Comparison of ENCODE assay signal across 17 mouse cellular contexts in genomic region chr12:92004391-92005094, GRCm38 (mm10).
DNase-seq lines count a peak whose midpoint lies in the region; ATAC-seq and TF ChIP-seq lines count a peak whose summit lies in the region.
"Had no signal": no experiment of that assay in that cellular context is flagged by ENCODE, and none has a peak within 500 bp of the region (broad histone marks: within the 10 kb centered on the region; RNA-seq: fewer than 3 reads in every experiment).

No protein-coding gene starts in this region.

- TF ChIP-seq CTCF in midbrain, postnatal 0 days (IDR thresholded peaks at IDR 0.05): no peak

- no peaks in the 10 kb centered on the region for H3K36me3 ChIP-seq in midbrain, postnatal 0 days (ENCODE audit: insufficient read depth, low read length)
- H3K36me3 ChIP-seq in midbrain, embryonic 10.5 days: no peaks in the 10 kb centered on the region
- H3K36me3 ChIP-seq in embryonic facial prominence, embryonic 15.5 days: no peaks in the 10 kb centered on the region
- H3K36me3 ChIP-seq in hindbrain, embryonic 14.5 days (replicated peaks; ENCODE audit: control insufficient read depth, insufficient read depth): no peaks in the 10 kb centered on the region
- H3K36me3 ChIP-seq: stomach, embryonic 15.5 days had no signal

- no peaks in the 10 kb centered on the region for H3K9me3 ChIP-seq in midbrain, postnatal 0 days (ENCODE audit: low read length)
- no peaks in the 10 kb centered on the region for H3K9me3 ChIP-seq in midbrain, embryonic 10.5 days (replicated peaks)
- H3K9me3 ChIP-seq in embryonic facial prominence, embryonic 15.5 days (replicated peaks): no peaks in the 10 kb centered on the region
- H3K9me3 ChIP-seq in hindbrain, embryonic 14.5 days (ENCODE audit: control insufficient read depth, low read length): no peaks in the 10 kb centered on the region
- H3K9me3 ChIP-seq: stomach, embryonic 15.5 days had no signal

- DNase-seq in midbrain, postnatal 0 days (ENCODE audit: low spot score): peak; percentile 17
- DNase-seq in midbrain, embryonic 10.5 days (ENCODE audit: low spot score): no peak
- DNase-seq in hindbrain, embryonic 14.5 days (ENCODE audit: low spot score): peak; percentile 28
- peak; percentile 69 for DNase-seq in retina, postnatal 1 day
- DNase-seq in urinary bladder, postnatal 4 days (ENCODE audit: low spot score in 2 of 2): no peak
- no peak for DNase-seq in cerebellum, postnatal 10 days
- DNase-seq in lung, postnatal 4 days: no peak
- DNase-seq: cerebellum, adult 8-10 months; kidney, postnatal 14 days; left cerebral cortex, postnatal 4 days; liver, postnatal 0 days; lung, postnatal 36 days; thymus, postnatal 4 days had no signal

- no peak overlapping the region for H3K4me3 ChIP-seq in midbrain, postnatal 0 days (ENCODE audit: low read depth, low read length)
- H3K4me3 ChIP-seq in midbrain, embryonic 10.5 days: no peak overlapping the region
- no peak overlapping the region for H3K4me3 ChIP-seq in embryonic facial prominence, embryonic 15.5 days (replicated peaks)
- no peak overlapping the region for H3K4me3 ChIP-seq in hindbrain, embryonic 14.5 days (replicated peaks; ENCODE audit: low read length)
- H3K4me3 ChIP-seq: stomach, embryonic 15.5 days had no signal

- H3K27me3 ChIP-seq in midbrain, postnatal 0 days (ENCODE audit: insufficient read depth, low read length): no peaks in the 10 kb centered on the region
- no peaks in the 10 kb centered on the region for H3K27me3 ChIP-seq in midbrain, embryonic 10.5 days (ENCODE audit: low read depth, poor library complexity, severe bottlenecking)
- no peaks in the 10 kb centered on the region for H3K27me3 ChIP-seq in embryonic facial prominence, embryonic 15.5 days
- H3K27me3 ChIP-seq in hindbrain, embryonic 14.5 days (ENCODE audit: control insufficient read depth, insufficient read depth, low read length): no peaks in the 10 kb centered on the region
- H3K27me3 ChIP-seq: CH12.LX; stomach, embryonic 15.5 days had no signal

- ATAC-seq in midbrain, postnatal 0 days (ENCODE audit: low FRiP score): no peak
- no peak for ATAC-seq in embryonic facial prominence, embryonic 15.5 days (ENCODE audit: insufficient number of reproducible peaks, low FRiP score, low TSS enrichment, low read depth)
- peak; percentile 55; the same call in 1 of the 2 replicates for ATAC-seq in hindbrain, embryonic 14.5 days (ENCODE audit: low FRiP score)
- ATAC-seq: inflammation-experienced regulatory T-cells, adult 6 months; liver, postnatal 0 days had no signal

- H3K4me2 ChIP-seq in midbrain, postnatal 0 days (ENCODE audit: low read depth, low read length, poor library complexity, severe bottlenecking): no peak overlapping the region
- 0 out of 2 replicates have a peak overlapping the region, but pooled peaks have one; percentile 6 for H3K4me2 ChIP-seq in embryonic facial prominence, embryonic 15.5 days (replicated peaks)
- peak overlapping the region; percentile 21; the same call in 1 of the 2 replicates for H3K4me2 ChIP-seq in hindbrain, embryonic 14.5 days (replicated peaks)
- H3K4me2 ChIP-seq: stomach, embryonic 15.5 days had no signal

- no peak overlapping the region for H3K9ac ChIP-seq in midbrain, postnatal 0 days (replicated peaks; ENCODE audit: low read length, poor library complexity, severe bottlenecking)
- no peak overlapping the region for H3K9ac ChIP-seq in embryonic facial prominence, embryonic 15.5 days
- no peak overlapping the region for H3K9ac ChIP-seq in hindbrain, embryonic 14.5 days
- H3K9ac ChIP-seq: liver, postnatal 0 days; stomach, embryonic 15.5 days had no signal

- H3K27ac ChIP-seq in midbrain, postnatal 0 days (ENCODE audit: low read depth, low read length): no peak overlapping the region
- no peak overlapping the region for H3K27ac ChIP-seq in midbrain, embryonic 10.5 days (replicated peaks)
- H3K27ac ChIP-seq in embryonic facial prominence, embryonic 15.5 days (replicated peaks): no peak overlapping the region
- H3K27ac ChIP-seq in hindbrain, embryonic 14.5 days: peak overlapping the region; percentile 30; the same call in 1 of the 2 replicates
- H3K27ac ChIP-seq: stomach, embryonic 15.5 days had no signal

- no peaks in the 10 kb centered on the region for H3K4me1 ChIP-seq in midbrain, postnatal 0 days (ENCODE audit: insufficient read depth, low read length)
- no peaks in the 10 kb centered on the region for H3K4me1 ChIP-seq in midbrain, embryonic 10.5 days
- peaks cover 6% of the 10 kb centered on the region for H3K4me1 ChIP-seq in embryonic facial prominence, embryonic 15.5 days
- H3K4me1 ChIP-seq in hindbrain, embryonic 14.5 days (replicated peaks; ENCODE audit: control insufficient read depth, insufficient read depth, low read length): 0 out of 2 replicates have a peak, but pooled peaks cover 10% of the 10 kb centered on the region
- H3K4me1 ChIP-seq: stomach, embryonic 15.5 days had no signal

- 57% methylated on average over 12 of the region's 12 CpGs for WGBS in midbrain, postnatal 0 days
- 80% methylated on average over 12 of the region's 12 CpGs for WGBS in midbrain, embryonic 10.5 days
- 21% methylated on average over 12 of the region's 12 CpGs for WGBS in embryonic facial prominence, embryonic 15.5 days
- 40% methylated on average over 12 of the region's 12 CpGs for WGBS in hindbrain, embryonic 14.5 days

Comparison
In these comparisons a context has a peak if more than half of its experiments do, and no peak if none do; other contexts are left out.
1. DNase-seq: peak in midbrain, postnatal 0 days (single experiment), hindbrain, embryonic 14.5 days (single experiment) and retina, postnatal 1 day (single experiment); none in midbrain, embryonic 10.5 days (single experiment), urinary bladder, postnatal 4 days (0 of 2), cerebellum, postnatal 10 days (0 of 2) and lung, postnatal 4 days (0 of 2).